ENCODE assay signal across 27 mouse cellular contexts in the genomic region with DNA sequence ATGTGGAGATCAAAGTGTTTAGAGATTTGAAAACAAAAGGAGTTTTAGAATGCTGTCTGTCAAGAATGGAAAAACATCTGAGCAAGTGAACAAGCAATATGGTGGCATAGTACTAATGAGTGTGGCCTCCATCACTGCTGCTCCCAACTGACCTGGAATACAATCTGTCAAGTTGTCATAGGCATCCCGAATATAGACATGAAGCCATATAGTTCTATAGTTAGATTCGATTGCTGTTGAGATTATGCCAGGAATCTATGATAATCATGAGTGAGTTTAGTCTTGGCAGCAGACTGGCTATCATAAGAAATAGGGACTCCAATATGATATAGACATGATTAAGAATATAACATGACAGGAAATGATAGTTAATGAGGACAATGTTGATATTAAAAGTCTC.
"Had no signal": no experiment of that assay in that cellular context is flagged by ENCODE, and none has a peak within 500 bp of the region (broad histone marks: within the 10 kb centered on the region; RNA-seq: fewer than 3 reads in every experiment).

No protein-coding gene starts in this region.

- H3K4me2 ChIP-seq: heart, embryonic 12.5 days; hindbrain, embryonic 12.5 days; hindbrain, embryonic 14.5 days; intestine, embryonic 15.5 days; limb, embryonic 13.5 days; limb, embryonic 15.5 days; liver, embryonic 12.5 days had no signal

- ATAC-seq: hindbrain, embryonic 16.5 days; inflammation-experienced regulatory T-cells, adult 6 months; intestine, embryonic 15.5 days; intestine, postnatal 0 days; liver, embryonic 12.5 days had no signal

- H3K4me1 ChIP-seq: heart, embryonic 10.5 days; heart, embryonic 12.5 days; hindbrain, embryonic 10.5 days; hindbrain, embryonic 12.5 days; intestine, embryonic 15.5 days; limb, embryonic 13.5 days; limb, embryonic 15.5 days; liver, embryonic 12.5 days had no signal

- H3K9me3 ChIP-seq: heart, embryonic 10.5 days; heart, embryonic 12.5 days; hindbrain, embryonic 10.5 days; hindbrain, embryonic 12.5 days; intestine, embryonic 15.5 days; limb, embryonic 13.5 days; limb, embryonic 15.5 days; liver, embryonic 12.5 days had no signal

- H3K27me3 ChIP-seq: heart, embryonic 12.5 days; hindbrain, embryonic 12.5 days; intestine, embryonic 15.5 days; limb, embryonic 13.5 days; limb, embryonic 15.5 days; liver, embryonic 12.5 days had no signal

- DNase-seq: gastrocnemius, adult 2 months; gastrocnemius, postnatal 10 days; gastrocnemius, postnatal 25 days; heart, adult 18-20 months; heart, postnatal 10 days; heart, postnatal 4 days; kidney, adult 18-20 months; kidney, adult 8-10 months; kidney, postnatal 14 days; kidney, postnatal 36 days; layer of hippocampus, adult 9-11 months; layer of hippocampus, postnatal 36 days; left cerebral cortex, postnatal 4 days had no signal

- H3K4me3 ChIP-seq: gastrocnemius, adult 2 months; heart, embryonic 10.5 days; heart, embryonic 12.5 days; hindbrain, embryonic 10.5 days; hindbrain, embryonic 12.5 days; intestine, embryonic 15.5 days; limb, embryonic 13.5 days; limb, embryonic 15.5 days; liver, embryonic 12.5 days had no signal

- H3K27ac ChIP-seq: gastrocnemius, adult 2 months; heart, embryonic 10.5 days; hindbrain, embryonic 10.5 days; hindbrain, embryonic 12.5 days; hindbrain, embryonic 14.5 days; intestine, embryonic 15.5 days; kidney, postnatal 0 days; limb, embryonic 13.5 days; limb, embryonic 15.5 days; liver, embryonic 12.5 days; liver, embryonic 14.5 days had no signal

- H3K36me3 ChIP-seq: heart, embryonic 10.5 days; heart, embryonic 12.5 days; hindbrain, embryonic 10.5 days; hindbrain, embryonic 12.5 days; intestine, embryonic 15.5 days; limb, embryonic 13.5 days; limb, embryonic 15.5 days; liver, embryonic 12.5 days had no signal

- H3K9ac ChIP-seq: heart, embryonic 12.5 days; hindbrain, embryonic 12.5 days; hindbrain, embryonic 14.5 days; intestine, embryonic 15.5 days; limb, embryonic 13.5 days; limb, embryonic 15.5 days; liver, embryonic 12.5 days; liver, embryonic 14.5 days had no signal
